Mouse (Mus musculus) embryonic facial prominence, embryonic 13.5 days (tissue): Measurements from ENCODE around the gene Spns3. TPM values are rescaled to one million over a fixed set of nuclear protein-coding genes. Genes with fewer than 3 reads are reported as not detected.

Source experiments
- ATAC-seq: fragments of 200-750 bp; cut with Nextera tagmentation; 2 replicates; pipeline ENCODE4 v1.8.0; 2017; ENCODE audit warnings: low read depth; ENCODE audit not compliant: insufficient number of reproducible peaks, insufficient read depth, low FRiP score, low TSS enrichment
- H3K27ac ChIP-seq: fragments of 300-500 bp; sonication (generic); 2 replicates; pipeline ENCODE4 v1.5.1; 2015; ENCODE audit warnings: moderate library complexity, mild to moderate bottlenecking, inconsistent platforms
- H3K27me3 ChIP-seq: fragments of 300-500 bp; sonication (generic); 2 replicates; pipeline ENCODE4 v1.6.1; 2015; ENCODE audit warnings: mild to moderate bottlenecking, inconsistent platforms
- H3K36me3 ChIP-seq: fragments of 300-500 bp; sonication (generic); 2 replicates; pipeline ENCODE4 v1.6.1; 2015; ENCODE audit warnings: mild to moderate bottlenecking, inconsistent platforms
- H3K4me1 ChIP-seq: fragments of 300-500 bp; sonication (generic); 2 replicates; pipeline ENCODE4 v1.6.1; 2015; ENCODE audit warnings: inconsistent platforms
- H3K4me2 ChIP-seq: fragments of 300-500 bp; sonication (generic); 2 replicates; pipeline ENCODE4 v1.6.1; 2015; ENCODE audit warnings: moderate library complexity, mild to moderate bottlenecking, inconsistent platforms
- H3K4me3 ChIP-seq: fragments of 300-500 bp; sonication (generic); 2 replicates; pipeline ENCODE4 v1.5.1; 2015; ENCODE audit warnings: mild to moderate bottlenecking, inconsistent platforms
- H3K9ac ChIP-seq: fragments of 300-500 bp; sonication (generic); 2 replicates; pipeline ENCODE4 v1.6.1; 2015; ENCODE audit warnings: mild to moderate bottlenecking, inconsistent platforms
- H3K9me3 ChIP-seq: fragments of 300-500 bp; sonication (generic); 2 replicates; pipeline ENCODE4 v1.6.1; 2016; ENCODE audit warnings: inconsistent platforms
- WGBS: fragments of 180-500 bp; shearing (Covaris S2); methylation state at CpG from one replicate; pipeline ENCODE4 v1.1.7; 2015; ENCODE audit warnings: mixed read lengths; 5-methylcytosine and 5-hydroxymethylcytosine counted together
- polyA plus RNA-seq: library from polyadenylated mRNA; unstranded; fragments of >200 nt; fragmentation: Nextera tagmentation; extraction: Ambion mirVana; gene quantifications from 2 replicates; pipeline ENCODE4 v1.2.1, GENCODE M21; 2015

Spns3 gene
- polyA plus RNA-seq, result 0.27 and 0.37 TPM in 2 replicates

DNA sequence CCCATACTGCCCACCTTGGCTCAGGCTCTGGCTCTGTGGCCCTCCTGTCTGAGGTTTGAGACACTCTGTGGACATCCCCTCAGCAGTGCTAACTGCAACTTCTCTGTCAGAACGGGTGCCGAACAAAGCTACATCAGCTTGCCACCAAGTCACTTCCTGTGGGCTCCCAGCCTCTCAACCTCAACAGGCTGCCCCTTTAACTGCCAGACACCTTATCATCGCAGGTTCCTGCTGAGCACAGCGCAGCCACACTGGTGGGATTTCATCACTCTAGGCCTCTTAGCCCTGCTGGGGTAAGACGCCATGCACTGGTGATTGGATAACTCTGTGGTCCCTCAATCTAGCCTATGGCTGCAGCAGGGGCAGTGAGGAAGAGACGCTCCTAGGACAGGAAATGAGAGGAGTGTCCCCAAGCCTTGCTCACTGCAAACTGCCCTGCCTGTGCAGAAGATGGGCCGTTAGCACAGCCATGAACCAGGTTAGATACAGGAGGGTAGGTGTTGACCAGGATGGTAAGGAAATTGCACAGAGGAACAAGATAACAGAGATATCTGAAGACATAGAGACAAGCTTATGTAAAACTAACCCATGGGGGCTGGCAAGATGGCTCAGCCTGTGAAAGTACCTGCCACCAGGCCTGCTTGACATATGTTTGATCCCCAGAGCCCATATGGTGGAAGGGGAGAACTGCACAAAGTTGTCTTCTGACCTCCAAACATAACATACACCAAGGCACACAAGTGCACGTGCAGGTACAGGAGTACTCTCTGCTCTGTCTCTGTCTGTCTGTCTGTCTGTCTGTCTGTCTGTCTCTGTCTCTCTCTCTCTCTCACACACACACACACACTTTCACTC is at the start of gene Spns3:
Gene Spns3, minus strand, starts transcription at position 373 of the 855 bp plus-strand sequence.
- no peaks in the 10 kb centered on the region for H3K27me3 ChIP-seq
- no peak for ATAC-seq
- no peak within 1 kb of the TSS for H3K27ac ChIP-seq
- H3K9ac ChIP-seq, result no peak within 1 kb of the TSS
- no peaks in the 10 kb centered on the region for H3K36me3 ChIP-seq
- 65% methylated on average over 8 of the region's 8 CpGs for WGBS
- H3K4me3 ChIP-seq, result no peak within 1 kb of the TSS
- H3K4me2 ChIP-seq, result no peak within 1 kb of the TSS
- H3K9me3 ChIP-seq, result no peaks in the 10 kb centered on the region
- H3K4me1 ChIP-seq, result no peaks in the 10 kb centered on the region

- H3K4me2 ChIP-seq, result no peak overlapping the region
- H3K4me3 ChIP-seq, result no peak overlapping the region
- no peak overlapping the region for H3K27ac ChIP-seq
- H3K9ac ChIP-seq, result no peak overlapping the region
- H3K9me3 ChIP-seq, result no peaks in the 10 kb centered on the region
- ATAC-seq, result no peak
- H3K4me1 ChIP-seq, result no peaks in the 10 kb centered on the region
- H3K36me3 ChIP-seq, result no peaks in the 10 kb centered on the region
- WGBS, result 86% methylated on average over 4 of the region's 4 CpGs
- no peaks in the 10 kb centered on the region for H3K27me3 ChIP-seq
These were observed 47.5 kb upstream of the Spns3 start for GRCm38 (mm10) chr11:72597780-72598179.

- no peak overlapping the region for H3K9ac ChIP-seq
- H3K4me3 ChIP-seq, result no peak overlapping the region
- no peaks in the 10 kb centered on the region for H3K9me3 ChIP-seq
- no peaks in the 10 kb centered on the region for H3K36me3 ChIP-seq
- H3K4me1 ChIP-seq, result no peaks in the 10 kb centered on the region
- ATAC-seq, result no peak
- H3K27ac ChIP-seq, result no peak overlapping the region
- WGBS, result 74% methylated on average over 2 of the region's 2 CpGs
- no peaks in the 10 kb centered on the region for H3K27me3 ChIP-seq
- no peak overlapping the region for H3K4me2 ChIP-seq
These were observed 44.9 kb upstream of the Spns3 start for GRCm38 (mm10) chr11:72595010-72595737.

DNA sequence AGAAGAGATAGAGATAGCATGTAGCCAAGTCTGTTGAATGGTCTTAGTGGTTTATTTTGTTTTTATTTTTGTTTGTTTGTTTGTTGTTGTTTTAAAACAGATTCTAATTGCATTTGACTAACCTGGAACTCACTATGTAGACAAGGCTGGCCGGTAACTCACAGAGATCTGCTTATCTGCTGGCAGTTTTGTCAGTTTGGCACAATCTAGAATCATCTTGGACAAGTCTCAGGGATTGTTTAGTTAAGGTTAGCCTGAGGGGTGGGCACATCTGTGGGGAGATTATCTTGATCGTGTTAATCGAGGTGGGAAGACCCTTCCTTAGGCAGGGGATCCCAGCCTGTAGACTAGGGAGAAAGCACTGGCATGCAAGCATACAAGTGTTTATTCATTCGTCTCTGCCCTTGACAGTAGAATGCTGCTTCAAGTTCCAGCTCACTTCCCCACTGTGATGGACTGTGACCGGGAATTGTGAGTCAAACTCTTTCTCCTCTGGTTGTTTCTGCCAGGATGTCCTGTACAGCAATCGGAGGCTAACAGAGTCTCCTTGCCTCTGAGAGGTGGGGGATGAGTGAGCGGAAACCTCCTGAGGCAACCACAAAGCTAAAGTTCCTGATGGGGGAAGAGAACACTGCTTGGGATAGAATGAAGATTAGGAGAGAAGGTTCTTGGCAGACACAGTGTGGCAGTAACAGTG is 37.4 kb upstream of the Spns3 start:
- WGBS, result 56% methylated on average over 7 of the region's 7 CpGs
- ATAC-seq, result no peak
- no peaks in the 10 kb centered on the region for H3K9me3 ChIP-seq
- peaks cover under 1% of the 10 kb centered on the region; the same call in 1 of the 2 replicates for H3K4me1 ChIP-seq
- H3K4me2 ChIP-seq, result no peak overlapping the region
- no peaks in the 10 kb centered on the region for H3K27me3 ChIP-seq
- H3K36me3 ChIP-seq, result no peaks in the 10 kb centered on the region
- H3K9ac ChIP-seq, result no peak overlapping the region
- no peak overlapping the region for H3K4me3 ChIP-seq
- no peak overlapping the region for H3K27ac ChIP-seq

- Histone ChIP-seq H3K27ac (no peak overlapping the region), H3K4me1 (peaks cover 12% of the 10 kb centered on the region), H3K4me3 (no peak overlapping the region), H3K27me3 (no peaks in the 10 kb centered on the region), H3K36me3 (no peaks in the 10 kb centered on the region), H3K9ac (no peak overlapping the region), H3K9me3 (no peaks in the 10 kb centered on the region), H3K4me2 (no peak overlapping the region)
- 88% methylated on average over 3 of the region's 3 CpGs for WGBS
- no peak for ATAC-seq
These were observed 36.3 kb upstream of the Spns3 start for GRCm38 (mm10) chr11:72586570-72586969.

GRCm38 (mm10) chr11:72583092-72583491 is 32.8 kb upstream of the Spns3 start:
- Histone ChIP-seq H3K4me3 (no peak overlapping the region), H3K4me2 (no peak overlapping the region), H3K4me1 (peaks cover 14% of the 10 kb centered on the region), H3K9ac (no peak overlapping the region), H3K27me3 (no peaks in the 10 kb centered on the region), H3K27ac (no peak overlapping the region), H3K36me3 (no peaks in the 10 kb centered on the region), H3K9me3 (no peaks in the 10 kb centered on the region)
- no peak for ATAC-seq
- WGBS, result 61% methylated on average over 2 of the region's 2 CpGs

DNA sequence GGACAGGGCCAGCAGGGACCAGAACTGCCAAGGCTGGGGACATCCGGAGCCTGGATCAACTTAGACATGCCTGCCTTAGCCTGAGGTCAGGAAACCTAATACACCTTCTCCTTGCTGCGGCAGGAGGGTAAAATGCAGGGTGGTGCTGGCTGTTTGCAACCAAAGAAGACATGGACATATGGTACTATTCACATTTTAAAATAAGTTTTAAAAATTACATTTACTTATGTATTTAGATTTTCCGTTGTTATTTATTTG is 32.1 kb upstream of the Spns3 start:
- WGBS, result 10% methylated on average over 3 of the region's 3 CpGs
- ATAC-seq, result no peak
- Histone ChIP-seq H3K9ac (peak overlapping the region; percentile 23; the same call in 1 of the 2 replicates), H3K4me2 (no peak overlapping the region), H3K4me1 (peaks cover 14% of the 10 kb centered on the region), H3K9me3 (no peaks in the 10 kb centered on the region), H3K27ac (peak overlapping the region; percentile 66; the same call in 1 of the 2 replicates), H3K4me3 (no peak overlapping the region), H3K27me3 (peaks cover 6% of the 10 kb centered on the region), H3K36me3 (no peaks in the 10 kb centered on the region)

DNA sequence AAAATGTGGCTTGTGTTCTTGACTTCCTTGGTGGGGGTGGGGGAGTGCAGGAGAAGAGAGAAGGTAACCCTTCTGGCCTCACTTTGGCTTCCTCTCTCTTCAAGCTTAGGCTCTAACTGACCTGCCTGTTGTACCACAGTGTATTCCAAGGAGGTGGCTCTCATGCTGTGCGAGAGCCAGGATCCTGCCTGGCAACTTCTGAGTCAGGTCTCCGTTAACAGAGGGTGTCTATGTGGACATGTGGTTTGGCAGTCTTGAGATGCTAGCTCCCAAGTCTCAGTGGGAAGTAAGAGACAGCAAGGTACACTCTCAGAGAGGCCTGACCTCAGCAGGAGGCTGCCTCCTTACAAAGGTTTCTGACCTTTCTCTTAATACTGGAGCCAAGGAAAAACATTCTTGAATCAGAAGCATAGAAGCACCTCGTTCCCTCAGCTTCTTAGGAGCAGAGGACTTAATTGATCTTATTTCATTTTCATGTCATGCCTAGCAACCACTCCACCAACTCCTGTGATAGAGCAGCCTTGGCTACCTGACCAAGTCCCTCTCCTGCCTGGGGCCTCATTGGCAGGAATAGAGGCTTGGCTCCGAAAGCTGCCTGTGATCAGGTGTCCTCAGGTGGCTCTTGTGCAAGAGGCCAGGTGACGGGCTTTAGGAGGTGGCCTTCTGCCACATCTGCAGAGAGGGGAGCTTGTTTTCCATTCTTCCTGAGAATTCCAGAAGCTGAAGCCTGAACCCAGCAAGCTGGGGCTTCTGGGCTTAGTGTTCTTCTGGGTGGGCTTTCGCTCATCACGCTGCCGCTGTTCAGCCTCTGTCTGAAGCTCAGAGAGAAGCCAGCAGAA is 31.5 kb upstream of the Spns3 start:
- Histone ChIP-seq H3K4me3 (no peak overlapping the region), H3K27me3 (peaks cover 6% of the 10 kb centered on the region), H3K9me3 (no peaks in the 10 kb centered on the region), H3K36me3 (no peaks in the 10 kb centered on the region), H3K9ac (peak overlapping the region; percentile 23; the same call in 1 of the 2 replicates), H3K4me1 (peaks cover 16% of the 10 kb centered on the region), H3K4me2 (no peak overlapping the region), H3K27ac (peak overlapping the region; percentile 66; the same call in 1 of the 2 replicates)
- no peak for ATAC-seq
- WGBS, result 41% methylated on average over 8 of the region's 8 CpGs

DNA sequence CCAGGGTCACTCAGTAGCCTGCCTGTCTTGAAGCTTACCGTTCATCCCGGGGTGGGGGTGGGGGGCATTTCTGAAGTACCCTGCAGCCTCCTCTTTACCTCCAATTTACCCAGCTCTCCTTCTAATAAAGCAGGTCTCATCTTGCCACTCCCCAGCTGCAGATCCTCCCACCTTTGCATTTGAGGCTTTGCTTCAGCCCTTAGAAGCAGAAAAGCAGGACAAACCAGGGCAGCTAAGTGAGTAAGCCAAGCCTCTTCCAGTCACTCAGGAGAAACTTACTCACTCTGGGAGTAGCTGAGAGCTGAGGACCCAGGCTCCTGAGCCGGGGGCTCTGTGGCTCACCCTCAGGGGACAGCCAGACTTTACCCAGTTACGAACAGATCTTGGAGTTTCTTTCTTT is 28.2 kb upstream of the Spns3 start:
- Histone ChIP-seq H3K9me3 (no peaks in the 10 kb centered on the region), H3K4me1 (peaks cover 24% of the 10 kb centered on the region), H3K27ac (no peak overlapping the region), H3K27me3 (peaks cover 9% of the 10 kb centered on the region), H3K36me3 (no peaks in the 10 kb centered on the region), H3K4me2 (no peak overlapping the region), H3K4me3 (no peak overlapping the region), H3K9ac (no peak overlapping the region)
- no peak for ATAC-seq
- 39% methylated on average over 4 of the region's 4 CpGs for WGBS

GRCm38 (mm10) chr11:72576466-72577351 is 26.4 kb upstream of the Spns3 start:
- 5% methylated on average over 24 of the region's 24 CpGs for WGBS
- Histone ChIP-seq H3K9me3 (no peaks in the 10 kb centered on the region), H3K4me3 (peak overlapping the region; percentile 40), H3K27ac (0 out of 2 replicates have a peak overlapping the region, but pooled peaks have one; percentile 1), H3K4me2 (peak overlapping the region; percentile 65), H3K27me3 (peaks cover 9% of the 10 kb centered on the region), H3K36me3 (no peaks in the 10 kb centered on the region), H3K4me1 (peaks cover 14% of the 10 kb centered on the region; the same call in 1 of the 2 replicates), H3K9ac (peak overlapping the region; percentile 55)
- ATAC-seq, result no peak
